Mouse (Mus musculus): ENCODE measurements around the gene D430041D05Rik. TPM values are rescaled to one million over a fixed set of nuclear protein-coding genes. Genes with fewer than 3 reads are reported as not detected.
A peak's percentile ranks its signal among the peaks of the same experiment; 100 is the strongest.

D430041D05Rik gene
- polyA plus RNA-seq, 1 experiment from 2014 or later = 1.0 TPM

DNA sequence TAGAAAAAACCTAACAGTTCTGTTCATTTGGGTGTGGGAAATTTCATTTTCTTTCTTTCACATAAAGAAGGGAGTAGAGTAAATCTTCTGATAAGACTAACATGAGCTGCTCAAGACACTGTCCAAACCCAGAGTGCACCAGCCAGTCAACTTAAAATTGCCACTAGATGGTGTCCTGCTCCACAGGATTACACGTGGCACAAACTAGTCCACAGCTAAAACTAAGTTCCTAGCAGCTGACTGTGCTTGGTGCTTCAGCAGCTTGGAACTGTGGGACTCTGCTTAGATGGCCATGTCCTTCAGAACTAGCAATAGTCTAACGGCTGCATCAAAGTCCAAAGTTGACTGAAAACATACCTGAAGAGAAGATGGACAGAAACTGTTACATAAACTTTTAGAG is 34.0 kb upstream of the D430041D05Rik start:
- Histone ChIP-seq H3K4me3 (ENCODE audit: low read depth, low read length) (no peak overlapping the region), H3K9ac (ENCODE audit: low read depth, low read length) (no peak overlapping the region), H3K4me2 (ENCODE audit: low read depth, low read length) (no peak overlapping the region), H3K27me3 (replicated peaks; ENCODE audit: control insufficient read depth, insufficient read depth, low read length) (no peaks in the 10 kb centered on the region), H3K9me3 (ENCODE audit: control insufficient read depth, low read length) (no peaks in the 10 kb centered on the region), H3K27ac (replicated peaks; ENCODE audit: low read depth, low read length) (no peak overlapping the region), H3K36me3 (ENCODE audit: control insufficient read depth, insufficient read depth, low read length) (peaks cover 27% of the 10 kb centered on the region), H3K4me1 (ENCODE audit: control insufficient read depth, insufficient read depth, low read length) (peaks cover 12% of the 10 kb centered on the region; the same call in 1 of the 2 replicates)
- ATAC-seq (ENCODE audit: low read depth) (peak; percentile 84), DNase-seq (ENCODE audit: low spot score) (peak; percentile 77)
- 34% methylated on average over 2 of the region's 2 CpGs for whole genome bisulfite sequencing

DNA sequence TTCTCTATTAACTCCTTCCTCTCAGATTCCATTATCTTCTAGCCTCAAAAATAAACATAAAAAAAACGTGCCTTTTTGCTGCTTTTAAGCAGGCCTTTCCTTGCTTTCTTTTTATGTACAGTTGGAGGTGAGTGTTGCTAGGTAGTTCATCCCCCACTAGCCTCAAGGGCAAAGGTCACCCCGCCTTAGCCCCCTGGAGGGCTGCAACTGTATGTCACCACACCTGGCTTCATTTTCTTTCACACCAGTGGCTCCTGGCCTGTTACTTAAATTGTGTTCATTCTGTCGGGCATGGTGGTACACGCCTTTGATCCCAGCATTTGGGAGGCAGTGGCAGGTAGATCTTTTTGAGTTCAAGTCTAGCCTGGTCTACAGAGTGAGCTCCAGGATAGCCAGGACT is 31.5 kb upstream of the D430041D05Rik start:
- 68% methylated on average over 4 of the region's 4 CpGs for WGBS
- H3K9me3 ChIP-seq (ENCODE audit: control insufficient read depth, low read length) = no peaks in the 10 kb centered on the region
- DNase-seq (ENCODE audit: low spot score) = no peak

GRCm38 (mm10) chr2:104436226-104436625 is 25.4 kb upstream of the D430041D05Rik start:
- no peak overlapping the region for H3K4me2 ChIP-seq (ENCODE audit: low read depth, low read length)
- 95% methylated on average over 3 of the region's 3 CpGs for whole genome bisulfite sequencing
- H3K4me1 ChIP-seq (ENCODE audit: control insufficient read depth, insufficient read depth, low read length) = no peaks in the 10 kb centered on the region
- no peaks in the 10 kb centered on the region for H3K9me3 ChIP-seq (ENCODE audit: control insufficient read depth, low read length)
- ATAC-seq (ENCODE audit: low read depth) = no peak
- no peaks in the 10 kb centered on the region for H3K27me3 ChIP-seq (replicated peaks; ENCODE audit: control insufficient read depth, insufficient read depth, low read length)
- DNase-seq (ENCODE audit: low spot score) = no peak
- no peak overlapping the region for H3K4me3 ChIP-seq (ENCODE audit: low read depth, low read length)
- peaks cover 79% of the 10 kb centered on the region for H3K36me3 ChIP-seq (ENCODE audit: control insufficient read depth, insufficient read depth, low read length)
- H3K27ac ChIP-seq (replicated peaks; ENCODE audit: low read depth, low read length) = no peak overlapping the region
- no peak overlapping the region for H3K9ac ChIP-seq (ENCODE audit: low read depth, low read length)

More for the DNA sequence above, 31.5 kb upstream of the D430041D05Rik start:
- no peak for ATAC-seq (ENCODE audit: low read depth)
- Histone ChIP-seq H3K4me1 (ENCODE audit: control insufficient read depth, insufficient read depth, low read length) (no peaks in the 10 kb centered on the region), H3K4me2 (ENCODE audit: low read depth, low read length) (no peak overlapping the region), H3K4me3 (ENCODE audit: low read depth, low read length) (no peak overlapping the region), H3K36me3 (ENCODE audit: control insufficient read depth, insufficient read depth, low read length) (peaks cover 44% of the 10 kb centered on the region), H3K9ac (ENCODE audit: low read depth, low read length) (no peak overlapping the region), H3K27ac (replicated peaks; ENCODE audit: low read depth, low read length) (no peak overlapping the region), H3K27me3 (replicated peaks; ENCODE audit: control insufficient read depth, insufficient read depth, low read length) (no peaks in the 10 kb centered on the region)

DNA sequence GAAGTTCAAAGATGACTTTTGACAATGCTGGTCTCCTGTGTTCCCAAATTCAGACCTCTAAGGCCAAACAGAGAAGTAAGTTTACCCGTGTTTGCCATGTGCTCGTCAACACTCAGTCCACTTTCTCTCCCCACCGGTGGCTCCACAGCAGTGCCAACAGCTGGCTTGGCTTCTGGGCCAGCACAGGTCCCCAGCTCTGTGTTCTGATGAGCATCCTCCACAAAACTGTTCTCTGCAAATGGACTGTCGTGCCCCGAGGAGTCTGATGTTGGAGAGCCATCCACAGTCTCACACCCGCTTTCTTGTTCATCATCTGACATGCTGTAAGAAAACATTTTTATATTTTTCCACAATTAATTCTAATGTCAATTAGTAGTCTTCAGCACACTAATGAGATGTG is 20.3 kb upstream of the D430041D05Rik start:
- Histone ChIP-seq H3K4me1 (ENCODE audit: control insufficient read depth, insufficient read depth, low read length) (no peaks in the 10 kb centered on the region), H3K36me3 (ENCODE audit: control insufficient read depth, insufficient read depth, low read length) (peaks cover 70% of the 10 kb centered on the region)

GRCm38 (mm10) chr2:104430566-104430965 is 19.8 kb upstream of the D430041D05Rik start:
- H3K4me2 ChIP-seq (ENCODE audit: low read depth, low read length) = no peak overlapping the region
- WGBS = 76% methylated on average over 5 of the region's 5 CpGs

More for the DNA sequence above, 20.3 kb upstream of the D430041D05Rik start:
- Histone ChIP-seq H3K4me2 (ENCODE audit: low read depth, low read length) (no peak overlapping the region), H3K9me3 (ENCODE audit: control insufficient read depth, low read length) (no peaks in the 10 kb centered on the region), H3K4me3 (ENCODE audit: low read depth, low read length) (no peak overlapping the region), H3K27me3 (replicated peaks; ENCODE audit: control insufficient read depth, insufficient read depth, low read length) (no peaks in the 10 kb centered on the region), H3K9ac (ENCODE audit: low read depth, low read length) (no peak overlapping the region), H3K27ac (replicated peaks; ENCODE audit: low read depth, low read length) (no peak overlapping the region)
- WGBS = 90% methylated on average over 6 of the region's 6 CpGs
- DNase-seq (ENCODE audit: low spot score) = no peak
- ATAC-seq (ENCODE audit: low read depth) = no peak

DNA sequence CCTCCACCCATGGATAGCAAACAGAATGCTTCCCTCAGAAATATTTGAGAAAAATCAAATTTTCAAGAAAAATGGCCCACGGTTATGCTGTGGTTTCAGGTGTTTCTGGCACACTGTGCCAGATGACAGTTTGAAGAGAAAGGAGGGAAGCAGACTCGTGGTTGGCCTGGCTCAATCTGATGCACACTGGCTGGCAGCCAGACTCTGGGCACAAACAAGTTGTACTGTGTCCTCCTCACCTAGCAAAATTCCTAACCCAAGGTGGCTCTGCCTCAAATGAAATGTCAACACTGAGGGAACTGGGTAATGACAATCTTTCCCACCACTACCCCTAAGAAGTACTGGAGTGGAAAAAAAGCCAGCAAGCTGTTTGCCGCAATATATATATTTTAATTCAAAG is 15.3 kb upstream of the D430041D05Rik start:
- Histone ChIP-seq H3K27ac (replicated peaks; ENCODE audit: low read depth, low read length) (no peak overlapping the region), H3K4me3 (ENCODE audit: low read depth, low read length) (no peak overlapping the region), H3K9ac (ENCODE audit: low read depth, low read length) (no peak overlapping the region), H3K27me3 (replicated peaks; ENCODE audit: control insufficient read depth, insufficient read depth, low read length) (no peaks in the 10 kb centered on the region), H3K4me2 (ENCODE audit: low read depth, low read length) (no peak overlapping the region), H3K9me3 (ENCODE audit: control insufficient read depth, low read length) (no peaks in the 10 kb centered on the region), H3K4me1 (ENCODE audit: control insufficient read depth, insufficient read depth, low read length) (no peaks in the 10 kb centered on the region), H3K36me3 (ENCODE audit: control insufficient read depth, insufficient read depth, low read length) (peaks cover 32% of the 10 kb centered on the region)
- ATAC-seq (ENCODE audit: low read depth) (no peak), DNase-seq (ENCODE audit: low spot score) (no peak)
- WGBS = 73% methylated on average over 3 of the region's 3 CpGs

More at GRCm38 (mm10) chr2:104430566-104430965, 19.8 kb upstream of the D430041D05Rik start:
- Histone ChIP-seq H3K27ac (replicated peaks; ENCODE audit: low read depth, low read length) (no peak overlapping the region), H3K4me3 (ENCODE audit: low read depth, low read length) (no peak overlapping the region), H3K27me3 (replicated peaks; ENCODE audit: control insufficient read depth, insufficient read depth, low read length) (no peaks in the 10 kb centered on the region), H3K9me3 (ENCODE audit: control insufficient read depth, low read length) (no peaks in the 10 kb centered on the region), H3K9ac (ENCODE audit: low read depth, low read length) (no peak overlapping the region), H3K4me1 (ENCODE audit: control insufficient read depth, insufficient read depth, low read length) (no peaks in the 10 kb centered on the region), H3K36me3 (ENCODE audit: control insufficient read depth, insufficient read depth, low read length) (peaks cover 66% of the 10 kb centered on the region)
- ATAC-seq (ENCODE audit: low read depth) (no peak), DNase-seq (ENCODE audit: low spot score) (no peak)

DNA sequence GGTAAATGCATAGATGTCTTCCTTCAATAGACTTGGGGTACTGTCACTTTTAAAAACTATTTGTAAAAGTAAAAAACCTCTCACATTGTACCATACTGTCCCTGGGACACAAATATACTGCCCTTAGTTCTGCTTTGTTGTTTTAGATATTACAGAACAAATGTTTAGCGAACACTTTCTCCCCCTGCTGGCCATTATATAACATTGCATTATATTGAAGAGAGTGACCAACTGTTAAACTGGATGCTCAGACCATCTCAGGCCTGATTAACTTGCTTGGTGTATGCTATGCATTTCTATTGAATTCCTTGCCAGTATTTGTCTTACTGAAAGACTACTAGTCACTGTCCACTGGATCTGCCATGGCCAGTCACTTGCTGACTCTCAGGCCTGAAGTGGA is 11.4 kb upstream of the D430041D05Rik start:
- DNase-seq (ENCODE audit: low spot score) = peak; percentile 63

GRCm38 (mm10) chr2:104420805-104421204 is 10.0 kb upstream of the D430041D05Rik start:
- WGBS = 77% methylated on average over 4 of the region's 4 CpGs

More for the DNA sequence above, 11.4 kb upstream of the D430041D05Rik start:
- Histone ChIP-seq H3K4me2 (ENCODE audit: low read depth, low read length) (no peak overlapping the region), H3K4me1 (ENCODE audit: control insufficient read depth, insufficient read depth, low read length) (no peaks in the 10 kb centered on the region), H3K9me3 (ENCODE audit: control insufficient read depth, low read length) (no peaks in the 10 kb centered on the region), H3K36me3 (ENCODE audit: control insufficient read depth, insufficient read depth, low read length) (0 out of 2 replicates have a peak, but pooled peaks cover 7% of the 10 kb centered on the region), H3K27ac (replicated peaks; ENCODE audit: low read depth, low read length) (no peak overlapping the region), H3K9ac (ENCODE audit: low read depth, low read length) (no peak overlapping the region), H3K27me3 (replicated peaks; ENCODE audit: control insufficient read depth, insufficient read depth, low read length) (no peaks in the 10 kb centered on the region), H3K4me3 (ENCODE audit: low read depth, low read length) (no peak overlapping the region)
- ATAC-seq (ENCODE audit: low read depth) = 0 out of 2 replicates have a peak, but pooled peaks have one; percentile 15
- WGBS = 6% methylated on average over 1 of the region's 1 CpGs

GRCm38 (mm10) chr2:104419999-104420398 is 9.2 kb upstream of the D430041D05Rik start:
- DNase-seq (ENCODE audit: low spot score) (no peak), ATAC-seq (ENCODE audit: low read depth) (no peak)
- 88% methylated on average over 1 of the region's 1 CpGs for WGBS
- no peaks in the 10 kb centered on the region for H3K27me3 ChIP-seq (replicated peaks; ENCODE audit: control insufficient read depth, insufficient read depth, low read length)
- H3K9ac ChIP-seq (ENCODE audit: low read depth, low read length) = no peak overlapping the region
- H3K4me1 ChIP-seq (ENCODE audit: control insufficient read depth, insufficient read depth, low read length) = no peaks in the 10 kb centered on the region
- no peak overlapping the region for H3K4me3 ChIP-seq (ENCODE audit: low read depth, low read length)
- H3K36me3 ChIP-seq (ENCODE audit: control insufficient read depth, insufficient read depth, low read length) = no peaks in the 10 kb centered on the region
- H3K9me3 ChIP-seq (ENCODE audit: control insufficient read depth, low read length) = no peaks in the 10 kb centered on the region
- H3K27ac ChIP-seq (replicated peaks; ENCODE audit: low read depth, low read length) = no peak overlapping the region
- no peak overlapping the region for H3K4me2 ChIP-seq (ENCODE audit: low read depth, low read length)

More at GRCm38 (mm10) chr2:104420805-104421204, 10.0 kb upstream of the D430041D05Rik start:
- no peak overlapping the region for H3K4me2 ChIP-seq (ENCODE audit: low read depth, low read length)
- no peaks in the 10 kb centered on the region for H3K4me1 ChIP-seq (ENCODE audit: control insufficient read depth, insufficient read depth, low read length)
- H3K27me3 ChIP-seq (replicated peaks; ENCODE audit: control insufficient read depth, insufficient read depth, low read length) = no peaks in the 10 kb centered on the region
- ATAC-seq (ENCODE audit: low read depth) (no peak), DNase-seq (ENCODE audit: low spot score) (no peak)
- no peak overlapping the region for H3K27ac ChIP-seq (replicated peaks; ENCODE audit: low read depth, low read length)
- H3K9me3 ChIP-seq (ENCODE audit: control insufficient read depth, low read length) = no peaks in the 10 kb centered on the region
- no peak overlapping the region for H3K9ac ChIP-seq (ENCODE audit: low read depth, low read length)
- H3K36me3 ChIP-seq (ENCODE audit: control insufficient read depth, insufficient read depth, low read length) = no peaks in the 10 kb centered on the region
- H3K4me3 ChIP-seq (ENCODE audit: low read depth, low read length) = no peak overlapping the region

All from embryonic facial prominence, embryonic 14.5 days (tissue).